Mouse (Mus musculus) testis, adult 2 months (tissue): ENCODE results near the gene March11.

Experiments
- CTCF ChIP-seq: fragments of 200-500 bp; IDR thresholded peaks from 2 replicates; pipeline ENCODE4 v1.5.1; 2012; ENCODE audit warnings: low read depth, mild to moderate bottlenecking, inconsistent platforms, low read length, moderate library complexity; ENCODE audit not compliant: control insufficient read depth, insufficient read depth, insufficient replicate concordance
- POLR2A ChIP-seq: fragments of 200-500 bp; IDR thresholded peaks from 2 replicates; pipeline ENCODE4 v1.6.1; 2012; ENCODE audit warnings: low read depth, mild to moderate bottlenecking, inconsistent platforms, low read length, moderate library complexity; ENCODE audit not compliant: control insufficient read depth

DNA sequence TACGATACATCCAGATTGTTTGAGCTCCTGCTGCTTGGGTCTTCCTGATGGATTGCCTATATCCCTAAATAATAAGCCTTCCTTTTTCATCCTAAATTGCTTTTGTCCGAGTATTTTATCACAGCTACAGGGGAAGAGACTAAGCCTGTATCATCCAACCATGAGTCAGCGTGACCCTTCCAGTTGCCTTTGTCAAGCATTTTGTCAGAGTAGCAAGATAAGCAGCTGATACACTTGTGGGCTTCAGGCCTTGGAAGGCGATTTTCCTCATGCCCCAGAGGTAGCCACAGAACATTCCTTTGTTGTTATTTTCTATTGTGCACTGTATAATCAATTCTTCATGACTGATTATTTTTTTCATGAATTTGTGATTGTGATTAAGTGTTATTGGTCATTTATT, 14.0 kb downstream of the March11 start:
- TF ChIP-seq CTCF, result no peak
- TF ChIP-seq POLR2A, result no peak
